Mouse (Mus musculus): ENCODE data around the gene Armc9.

GRCm38 (mm10) chr1:86211498-86211897 lies 56.9 kb downstream of the Armc9 start:
- TF ChIP-seq CTCF (IDR thresholded peaks at IDR 0.05; ENCODE audit: borderline replicate concordance, insufficient read depth, low read length) (no peak), POLR2A (IDR thresholded peaks at IDR 0.05; ENCODE audit: low read depth, low read length) (no peak)

All from embryonic fibroblast, embryonic 13.5 days (primary cell).